Mouse (Mus musculus): ENCODE data around the gene Gdpgp1. TPM values are rescaled to one million over a fixed set of nuclear protein-coding genes. Genes with fewer than 3 reads are reported as not detected.

The Gdpgp1 gene
- polyA plus RNA-seq, 1 experiment from 2014 or later: 1.6 TPM

- Histone ChIP-seq H3K4me3 (ENCODE audit: low read depth, low read length) (peak overlapping the region; percentile 87), H3K9ac (replicated peaks) (0 out of 2 replicates have a peak overlapping the region, but pooled peaks have one; percentile 27), H3K36me3 (replicated peaks; ENCODE audit: insufficient read depth, low read length) (peaks cover 17% of the 10 kb centered on the region)
These were observed 31.6 kb upstream of the Gdpgp1 start for GRCm38 (mm10) chr7:80200963-80201539.

GRCm38 (mm10) chr7:80201888-80202540 lies 30.7 kb upstream of the Gdpgp1 start:
- H3K4me3 ChIP-seq (ENCODE audit: low read depth, low read length): no peak overlapping the region

More at GRCm38 (mm10) chr7:80200963-80201539, 31.6 kb upstream of the Gdpgp1 start:
- WGBS (ENCODE audit: insufficient replicate concordance): 66% methylated on average over 5 of the region's 5 CpGs
- Histone ChIP-seq H3K4me2 (ENCODE audit: low read depth, low read length) (peak overlapping the region; percentile 90), H3K27me3 (ENCODE audit: insufficient read depth, low read length) (no peaks in the 10 kb centered on the region), H3K9me3 (ENCODE audit: low read length) (no peaks in the 10 kb centered on the region), H3K4me1 (ENCODE audit: insufficient read depth) (peaks cover 75% of the 10 kb centered on the region), H3K27ac (ENCODE audit: low read depth) (peak overlapping the region; percentile 25; the same call in 1 of the 2 replicates)
- DNase-seq (no peak), ATAC-seq (no peak)
- TF ChIP-seq CTCF (IDR thresholded peaks at IDR 0.05; ENCODE audit: low read depth) (no peak), EP300 (IDR thresholded peaks at IDR 0.05; ENCODE audit: low read depth) (no peak)

GRCm38 (mm10) chr7:80202961-80203360 lies 29.7 kb upstream of the Gdpgp1 start:
- 55% methylated on average over 5 of the region's 5 CpGs for WGBS (ENCODE audit: insufficient replicate concordance)
- ATAC-seq (no peak), DNase-seq (no peak)
- Histone ChIP-seq H3K27me3 (ENCODE audit: insufficient read depth, low read length) (no peaks in the 10 kb centered on the region), H3K4me2 (ENCODE audit: low read depth, low read length) (peak overlapping the region; percentile 90), H3K9ac (replicated peaks) (peak overlapping the region; percentile 27), H3K9me3 (ENCODE audit: low read length) (no peaks in the 10 kb centered on the region), H3K36me3 (replicated peaks; ENCODE audit: insufficient read depth, low read length) (peaks cover 20% of the 10 kb centered on the region), H3K4me1 (ENCODE audit: insufficient read depth) (peaks cover 78% of the 10 kb centered on the region), H3K27ac (ENCODE audit: low read depth) (peak overlapping the region; percentile 98), H3K4me3 (ENCODE audit: low read depth, low read length) (peak overlapping the region; percentile 13; the same call in 1 of the 2 replicates)
- TF ChIP-seq CTCF (IDR thresholded peaks at IDR 0.05; ENCODE audit: low read depth) (peak; percentile 11; the same call in 1 of the 2 replicates), EP300 (IDR thresholded peaks at IDR 0.05; ENCODE audit: low read depth) (no peak)

More at GRCm38 (mm10) chr7:80201888-80202540, 30.7 kb upstream of the Gdpgp1 start:
- TF ChIP-seq CTCF (IDR thresholded peaks at IDR 0.05; ENCODE audit: low read depth): no peak
- no peak overlapping the region for H3K9ac ChIP-seq (replicated peaks)
- H3K27me3 ChIP-seq (ENCODE audit: insufficient read depth, low read length): no peaks in the 10 kb centered on the region
- H3K36me3 ChIP-seq (replicated peaks; ENCODE audit: insufficient read depth, low read length): peaks cover 20% of the 10 kb centered on the region
- no peak for ATAC-seq
- no peaks in the 10 kb centered on the region for H3K9me3 ChIP-seq (ENCODE audit: low read length)
- 0 out of 2 replicates have a peak overlapping the region, but pooled peaks have one; percentile 25 for H3K27ac ChIP-seq (ENCODE audit: low read depth)
- 88% methylated on average over 15 of the region's 15 CpGs for WGBS (ENCODE audit: insufficient replicate concordance)
- peak overlapping the region; percentile 90 for H3K4me2 ChIP-seq (ENCODE audit: low read depth, low read length)
- H3K4me1 ChIP-seq (ENCODE audit: insufficient read depth): peaks cover 78% of the 10 kb centered on the region
- DNase-seq: no peak

DNA sequence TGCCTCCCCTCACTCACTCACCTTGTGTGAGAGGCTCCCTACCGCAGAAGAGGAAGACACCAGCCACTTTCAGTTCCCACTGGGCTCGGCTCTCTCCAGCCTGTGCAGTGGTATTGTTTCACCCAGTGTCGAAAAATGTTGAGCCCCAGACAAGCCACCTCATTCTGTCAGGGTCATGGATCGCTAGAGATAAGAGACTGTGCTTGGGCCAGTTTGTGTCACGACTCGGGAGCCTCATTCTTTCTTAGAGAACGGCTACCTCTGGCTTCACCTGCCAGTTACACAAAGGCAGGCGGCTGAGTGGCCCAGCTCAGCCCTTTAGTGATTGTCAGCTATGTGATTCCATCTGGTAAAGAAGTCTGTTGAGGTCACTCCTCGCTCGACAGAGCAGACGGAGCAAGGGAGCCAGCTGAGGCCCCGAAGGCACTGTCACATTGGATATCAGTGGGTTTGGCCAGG lies 29.0 kb upstream of the Gdpgp1 start:
- H3K4me2 ChIP-seq (ENCODE audit: low read depth, low read length): peak overlapping the region; percentile 90
- H3K27me3 ChIP-seq (ENCODE audit: insufficient read depth, low read length): no peaks in the 10 kb centered on the region
- H3K4me1 ChIP-seq (ENCODE audit: insufficient read depth): peaks cover 84% of the 10 kb centered on the region
- H3K27ac ChIP-seq (ENCODE audit: low read depth): peak overlapping the region; percentile 98
- DNase-seq (peak; percentile 61), ATAC-seq (no peak)
- peak overlapping the region; percentile 13; the same call in 1 of the 2 replicates for H3K4me3 ChIP-seq (ENCODE audit: low read depth, low read length)
- 26% methylated on average over 12 of the region's 12 CpGs for WGBS (ENCODE audit: insufficient replicate concordance)
- no peak for TF ChIP-seq CTCF (IDR thresholded peaks at IDR 0.05; ENCODE audit: low read depth)
- no peak for TF ChIP-seq EP300 (IDR thresholded peaks at IDR 0.05; ENCODE audit: low read depth)
- peak overlapping the region; percentile 27 for H3K9ac ChIP-seq (replicated peaks)
- H3K9me3 ChIP-seq (ENCODE audit: low read length): no peaks in the 10 kb centered on the region
- H3K36me3 ChIP-seq (replicated peaks; ENCODE audit: insufficient read depth, low read length): peaks cover 20% of the 10 kb centered on the region

DNA sequence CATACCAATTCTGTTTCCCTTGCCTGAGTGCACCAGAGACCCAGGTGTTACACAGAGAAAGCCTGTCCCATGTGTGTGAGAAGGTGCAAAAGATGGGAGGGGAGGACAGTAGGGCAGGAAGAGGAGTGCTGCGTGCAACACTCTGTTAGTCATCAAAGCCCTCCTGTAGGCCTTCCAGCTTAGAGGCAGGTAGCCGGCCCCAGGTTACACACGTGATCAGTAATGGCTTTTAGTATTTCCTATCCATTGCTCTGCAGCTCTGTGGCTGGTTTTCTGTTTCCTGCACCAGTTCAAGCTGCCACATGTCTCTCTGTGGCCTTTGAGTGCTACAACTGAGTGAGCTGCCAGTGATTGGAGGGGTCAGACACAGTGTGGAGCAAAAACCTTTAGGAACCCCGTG lies 28.3 kb upstream of the Gdpgp1 start:
- H3K27ac ChIP-seq (ENCODE audit: low read depth): peak overlapping the region; percentile 98
- no peaks in the 10 kb centered on the region for H3K27me3 ChIP-seq (ENCODE audit: insufficient read depth, low read length)
- no peaks in the 10 kb centered on the region for H3K9me3 ChIP-seq (ENCODE audit: low read length)
- peak; percentile 13 for DNase-seq
- no peak for ATAC-seq
- WGBS (ENCODE audit: insufficient replicate concordance): 54% methylated on average over 4 of the region's 4 CpGs
- H3K36me3 ChIP-seq (replicated peaks; ENCODE audit: insufficient read depth, low read length): peaks cover 20% of the 10 kb centered on the region
- peak overlapping the region; percentile 5; the same call in 1 of the 2 replicates for H3K9ac ChIP-seq (replicated peaks)
- H3K4me2 ChIP-seq (ENCODE audit: low read depth, low read length): peak overlapping the region; percentile 90
- no peak overlapping the region for H3K4me3 ChIP-seq (ENCODE audit: low read depth, low read length)
- H3K4me1 ChIP-seq (ENCODE audit: insufficient read depth): peaks cover 91% of the 10 kb centered on the region
- TF ChIP-seq EP300 (IDR thresholded peaks at IDR 0.05; ENCODE audit: low read depth) (no peak), CTCF (IDR thresholded peaks at IDR 0.05; ENCODE audit: low read depth) (no peak)

DNA sequence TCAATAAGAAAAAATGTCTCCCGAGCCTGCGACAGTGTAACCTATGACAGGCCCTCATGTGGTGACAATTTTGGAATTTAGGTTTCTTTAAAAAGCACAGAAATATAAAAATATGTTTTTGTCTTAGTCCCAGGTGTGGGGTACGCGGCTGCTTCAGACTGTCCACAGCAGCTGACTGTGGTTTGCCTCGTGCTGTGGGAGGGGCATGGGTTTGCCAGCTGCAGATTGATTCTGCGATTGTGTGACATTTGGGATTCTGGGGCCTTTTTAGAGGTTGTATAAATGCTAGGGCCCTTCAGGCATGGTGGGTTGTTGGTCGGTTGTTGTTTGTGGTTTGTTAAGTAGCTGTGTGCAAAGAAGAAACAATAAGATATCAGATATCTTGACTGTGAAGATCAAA lies 27.7 kb upstream of the Gdpgp1 start:
- Histone ChIP-seq H3K4me2 (ENCODE audit: low read depth, low read length) (0 out of 2 replicates have a peak overlapping the region, but pooled peaks have one; percentile 90), H3K27ac (ENCODE audit: low read depth) (peak overlapping the region; percentile 98), H3K27me3 (ENCODE audit: insufficient read depth, low read length) (no peaks in the 10 kb centered on the region), H3K9ac (replicated peaks) (no peak overlapping the region), H3K4me3 (ENCODE audit: low read depth, low read length) (no peak overlapping the region), H3K36me3 (replicated peaks; ENCODE audit: insufficient read depth, low read length) (peaks cover 20% of the 10 kb centered on the region), H3K4me1 (ENCODE audit: insufficient read depth) (peaks cover 94% of the 10 kb centered on the region), H3K9me3 (ENCODE audit: low read length) (no peaks in the 10 kb centered on the region)
- no peak for DNase-seq
- no peak for ATAC-seq
- 52% methylated on average over 7 of the region's 7 CpGs for WGBS (ENCODE audit: insufficient replicate concordance)
- TF ChIP-seq EP300 (IDR thresholded peaks at IDR 0.05; ENCODE audit: low read depth): no peak
- TF ChIP-seq CTCF (IDR thresholded peaks at IDR 0.05; ENCODE audit: low read depth): no peak

Data from liver, postnatal 0 days (tissue).